Mouse (Mus musculus): Measurements from ENCODE around the gene Cst6.
A peak's percentile ranks its signal among the peaks of the same experiment; 100 is the strongest.
"Not testable (repeated sequence)": the region's sequence is repeated elsewhere in the genome, so short reads cannot be mapped to it uniquely, and the experiment has no call there.

Cst6 gene

DNA sequence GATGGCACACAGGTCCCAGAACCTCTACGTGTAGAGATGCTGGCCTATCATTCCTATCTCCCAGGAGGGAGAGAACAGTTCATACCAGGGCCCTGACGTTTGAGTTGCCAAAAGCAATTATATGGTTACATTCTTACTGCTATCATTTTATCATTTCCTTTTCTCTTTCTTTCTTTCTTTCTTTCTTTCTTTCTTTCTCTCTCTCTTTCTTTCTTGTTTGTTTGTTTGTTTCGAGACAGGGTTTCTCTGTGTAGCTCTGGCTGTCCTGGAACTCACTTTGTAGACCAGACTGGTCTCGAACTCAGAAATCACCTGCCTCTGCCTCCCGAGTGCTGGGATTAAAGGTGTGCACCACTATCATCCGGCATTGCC is at the start of gene Cst6:
Cst6 (minus strand) TSS at position 73 of the 372 bp plus-strand sequence.
- DNase-seq: not testable (repeated sequence)

DNA sequence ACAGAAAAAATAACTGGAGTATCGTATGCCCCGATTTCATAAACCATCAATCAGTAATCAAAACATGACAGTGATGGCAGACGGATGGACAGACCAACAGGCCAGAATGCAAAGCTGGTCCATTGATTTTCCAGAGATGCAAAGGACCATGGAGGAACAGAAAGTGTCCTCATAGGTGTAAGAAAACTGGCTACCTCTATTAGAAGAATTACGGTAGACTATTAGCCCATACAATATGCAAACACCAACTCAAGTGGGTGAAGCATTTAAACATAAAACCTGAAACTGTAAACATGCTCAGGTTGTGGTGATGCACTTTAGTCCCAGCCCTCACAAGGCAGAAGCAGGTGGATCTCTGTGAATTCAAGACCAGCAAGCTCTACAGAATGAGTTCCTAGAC is 46.0 kb upstream of the Cst6 start:
- no peak for DNase-seq

DNA sequence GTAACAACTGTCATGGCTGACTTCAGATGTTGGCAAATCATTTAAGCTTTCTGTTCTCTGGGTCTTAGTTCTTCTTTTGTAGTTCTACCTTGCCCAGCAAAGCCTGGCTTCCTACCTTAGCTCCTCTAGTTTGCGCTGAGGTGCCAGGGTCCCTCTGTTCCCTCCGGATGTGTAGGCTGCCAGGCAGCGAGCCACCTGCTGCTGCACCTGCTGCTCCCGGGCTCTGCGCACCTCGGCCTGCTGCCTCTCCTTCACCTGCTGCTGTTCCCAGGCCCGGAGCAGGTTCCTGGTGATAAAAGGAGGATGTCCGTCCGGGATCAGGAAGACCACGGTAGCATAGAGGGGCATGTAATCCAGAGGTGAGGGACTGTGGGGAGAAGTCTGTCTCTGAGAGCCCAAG is 44.8 kb upstream of the Cst6 start:
- DNase-seq: no peak

DNA sequence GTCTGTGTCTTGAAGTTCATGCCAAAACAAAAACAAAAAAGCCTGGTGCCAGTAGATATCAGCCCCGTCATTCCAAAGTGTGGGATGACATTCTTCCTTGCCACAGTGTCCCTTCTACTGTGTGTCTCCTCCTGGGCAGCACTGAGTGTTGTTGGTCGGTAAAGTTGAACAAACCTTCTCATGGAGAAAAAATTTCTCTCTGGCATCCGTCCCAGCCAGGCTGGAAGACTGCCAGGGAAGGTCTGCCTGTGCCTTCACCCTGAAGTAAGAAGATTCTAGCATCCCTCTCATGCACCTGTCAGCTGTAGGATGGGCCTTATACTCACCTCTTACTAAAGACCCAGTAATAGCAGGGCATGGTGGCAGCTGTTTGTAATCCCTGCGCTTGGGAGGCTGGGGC is 43.5 kb upstream of the Cst6 start:
- DNase-seq: peak; percentile 71 to 87

DNA sequence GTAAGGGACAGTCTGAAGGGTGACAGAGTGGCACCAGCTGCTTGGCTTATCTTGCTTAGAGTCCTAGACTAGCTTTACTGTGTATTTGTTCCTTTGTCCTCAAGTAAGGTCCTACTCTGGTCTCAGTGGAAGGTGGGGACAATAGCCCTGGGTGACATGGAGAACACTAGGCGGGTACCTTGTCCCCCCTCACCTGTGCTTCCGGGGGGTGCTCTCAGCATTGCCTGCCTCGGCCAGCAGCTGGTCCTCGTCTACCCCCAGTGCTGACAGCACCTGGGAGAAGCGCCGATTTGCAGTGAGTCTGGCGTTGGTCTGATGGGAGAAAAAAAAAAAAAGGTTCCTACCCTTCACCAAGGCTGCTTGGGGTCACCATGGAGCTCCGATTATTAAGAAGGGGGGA is 41.0 kb upstream of the Cst6 start:
- no peak for DNase-seq

DNA sequence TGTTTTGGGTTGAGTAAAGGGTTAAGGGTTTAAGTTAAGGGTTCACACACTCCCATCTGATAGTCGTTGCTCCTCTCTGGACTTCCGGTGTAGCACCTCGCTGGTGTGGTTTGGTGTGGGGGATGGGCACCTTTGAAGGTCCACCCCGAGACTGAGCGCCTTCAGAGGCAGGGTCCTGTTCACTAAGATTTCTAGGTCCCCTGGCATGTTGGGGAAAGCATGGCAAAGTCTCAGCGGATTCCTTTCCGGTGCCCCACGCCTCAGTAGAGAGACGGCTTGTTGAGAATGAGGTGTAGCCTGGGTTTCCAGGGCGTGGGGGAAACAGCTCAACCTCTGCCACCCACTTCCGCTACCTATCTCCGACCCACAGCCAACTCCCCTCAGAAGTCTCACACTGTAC is 40.3 kb upstream of the Cst6 start:
- peak in 1 of 2 experiments; percentile 46 for DNase-seq

DNA sequence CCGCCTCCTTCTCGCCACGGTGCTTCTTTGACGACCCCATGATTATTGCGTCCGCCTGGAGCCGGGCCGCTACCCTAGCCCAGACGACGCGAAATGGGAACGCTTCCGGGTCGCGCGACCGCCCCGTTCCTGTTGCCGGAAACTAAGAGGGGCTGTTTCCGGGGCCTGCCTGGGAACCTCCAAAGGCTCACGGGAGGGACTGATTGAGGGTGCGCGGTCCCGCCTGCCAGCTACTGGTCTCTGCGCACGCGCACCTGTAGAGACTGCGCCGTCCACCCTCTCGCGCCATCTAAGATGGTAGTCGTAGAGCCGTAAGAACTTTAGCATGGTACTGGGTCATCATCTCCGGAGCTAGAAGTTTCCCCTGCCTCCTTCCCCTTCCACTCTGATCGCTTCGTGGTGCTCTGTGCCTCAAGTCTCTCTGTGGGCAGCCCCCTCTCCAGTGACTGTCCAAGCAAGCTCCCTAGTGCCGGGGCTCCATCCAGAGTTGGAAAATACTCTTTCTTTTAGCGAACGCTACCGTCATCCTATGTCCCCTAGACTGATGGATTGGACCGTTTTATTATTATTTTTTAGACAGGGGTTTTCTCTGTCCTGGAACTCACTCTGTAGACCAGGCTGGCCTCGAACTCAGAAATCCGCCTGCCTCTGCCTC is 39.3 kb upstream of the Cst6 start, which contains the start of gene Sart1:
Sart1 (minus strand) TSS at position 116 of the 655 bp plus-strand sequence.
- DNase-seq: peak; percentile 97 to 98

DNA sequence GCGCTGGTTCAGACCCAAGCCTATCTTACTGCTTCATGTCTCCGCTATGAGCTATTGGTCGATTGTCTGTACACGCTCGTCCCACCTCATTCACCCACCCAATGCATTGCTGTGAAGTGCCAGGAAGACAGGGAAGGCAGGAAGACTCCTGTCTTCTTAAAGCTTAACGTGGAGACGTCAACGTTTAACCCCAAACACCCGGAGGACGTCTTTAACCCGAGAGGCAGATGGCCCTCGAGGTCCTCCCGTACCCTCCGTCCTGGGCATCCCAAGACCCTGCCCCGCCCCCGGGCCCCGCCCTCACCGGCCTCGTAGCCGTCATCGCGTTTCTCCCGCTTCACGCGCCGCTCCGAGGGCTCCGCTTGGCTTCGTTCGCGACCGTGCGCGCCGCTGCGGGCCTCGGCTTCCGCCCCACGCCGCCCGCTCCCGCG is 38.7 kb upstream of the Cst6 start:
- DNase-seq: peak in 1 of 2 experiments; percentile 72

DNA sequence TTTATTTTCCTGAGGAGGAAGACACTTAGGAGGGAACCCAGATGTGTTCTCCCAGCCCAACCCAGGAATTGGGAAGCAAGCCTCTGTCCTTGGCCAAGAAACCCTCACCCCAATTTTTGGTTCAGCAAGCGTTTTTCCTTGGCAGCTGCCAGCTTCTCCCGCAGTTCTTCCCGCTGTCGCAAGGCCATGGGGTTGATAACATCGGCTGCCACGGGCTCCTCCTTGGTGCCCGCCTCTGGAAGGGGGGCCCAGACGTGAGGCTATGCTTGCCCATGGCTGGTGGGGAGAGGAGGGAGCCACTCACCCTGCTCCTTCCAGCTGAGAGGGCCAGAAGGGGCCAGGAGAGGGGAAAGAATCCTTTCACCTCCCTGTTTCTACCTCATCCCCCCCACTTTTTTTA is 35.3 kb upstream of the Cst6 start:
- no peak for DNase-seq

DNA sequence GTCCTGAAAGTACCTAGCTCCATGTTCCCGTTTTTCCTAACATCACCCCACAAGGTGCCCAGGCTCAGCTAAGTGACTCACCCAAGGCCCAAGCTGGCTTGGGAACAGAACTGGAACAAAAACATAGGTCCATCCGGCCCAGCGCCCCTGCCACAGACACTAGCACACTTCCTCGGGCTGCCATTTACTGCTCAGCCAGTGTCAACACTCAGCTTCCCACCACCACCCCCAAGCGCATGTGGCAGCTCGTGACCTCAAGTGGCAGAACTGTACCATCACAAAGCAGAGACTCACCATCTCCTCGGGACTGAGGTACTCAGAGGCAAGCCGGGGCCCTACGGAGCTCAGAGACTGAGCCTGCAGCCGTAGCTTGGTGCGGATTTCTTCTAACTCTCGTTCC is 34.0 kb upstream of the Cst6 start:
- DNase-seq: no peak

DNA sequence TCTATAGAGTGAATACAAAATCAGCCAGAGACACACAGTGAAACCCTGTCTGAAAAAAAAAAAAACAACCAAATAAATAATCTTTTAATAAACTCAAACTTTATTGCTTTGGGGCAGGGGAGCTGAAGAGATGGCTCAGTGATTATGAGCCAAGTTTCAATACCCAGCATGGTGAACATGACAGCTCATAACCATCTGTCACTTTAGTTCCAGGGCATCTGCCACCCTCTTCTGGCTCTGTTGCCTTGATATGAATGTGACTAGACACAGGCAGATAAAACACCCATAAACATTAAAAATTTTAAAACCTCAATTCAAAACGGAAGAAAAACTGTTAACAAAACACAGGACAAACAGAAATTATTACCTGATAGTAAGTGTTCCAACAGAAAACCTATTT is 28.1 kb upstream of the Cst6 start:
- DNase-seq: no peak

DNA sequence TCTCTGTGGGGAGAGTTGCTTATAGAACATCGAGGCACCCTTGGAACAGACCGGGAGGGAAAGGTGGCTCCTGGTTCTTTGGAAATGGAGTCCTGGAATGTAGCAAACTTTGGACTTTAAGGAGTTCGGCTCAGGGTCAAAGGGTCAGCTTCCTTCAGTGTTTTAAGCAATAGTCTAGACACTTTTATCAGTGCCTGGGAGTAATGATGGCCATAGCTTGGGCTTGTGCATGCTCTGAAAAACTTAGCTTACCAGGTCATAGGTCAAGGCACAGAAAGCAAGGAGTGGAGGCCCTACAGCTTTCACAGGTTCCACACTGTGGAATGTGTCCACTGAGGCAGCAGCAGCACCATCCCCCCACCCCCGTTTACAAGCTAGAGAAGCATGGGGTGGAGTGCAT is 25.4 kb upstream of the Cst6 start:
- DNase-seq: no peak

DNA sequence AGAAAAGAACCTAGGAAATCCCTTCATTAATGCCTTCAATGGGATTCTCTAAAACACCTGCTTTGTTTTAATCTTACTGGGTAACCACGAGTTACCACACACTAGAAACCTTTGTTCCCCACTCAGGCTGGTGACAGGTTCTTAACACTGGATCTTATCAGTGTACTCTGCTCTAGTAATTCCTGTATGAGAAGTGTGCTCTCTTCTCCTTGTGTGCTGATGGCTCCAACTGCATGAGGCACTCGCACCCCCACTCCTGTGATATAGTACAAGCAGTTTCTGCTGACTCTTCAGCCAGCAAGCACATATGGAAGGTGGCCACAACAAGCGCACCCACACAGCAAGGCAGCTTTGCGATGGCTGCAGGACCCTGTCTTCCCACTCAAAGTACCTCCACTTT is 24.8 kb upstream of the Cst6 start:
- no peak for DNase-seq

DNA sequence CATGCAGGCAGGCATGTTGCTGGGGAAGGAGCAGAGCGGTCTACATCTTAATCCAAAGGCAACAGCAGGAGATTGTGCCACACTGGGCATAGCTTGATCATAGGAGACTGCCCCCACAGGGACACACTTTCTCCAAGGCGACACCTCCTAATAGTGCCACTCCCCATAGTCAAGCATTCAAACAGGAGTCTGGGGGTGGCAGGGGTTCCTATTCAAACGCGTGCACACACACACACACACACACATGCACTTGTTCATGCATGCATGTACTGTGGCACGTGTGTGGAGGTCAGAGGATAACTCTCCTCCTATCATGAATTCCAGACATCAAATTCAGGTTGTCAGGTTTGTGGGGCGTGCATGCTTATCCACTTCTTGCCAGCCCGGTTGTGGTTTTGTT is 23.4 kb upstream of the Cst6 start:
- DNase-seq: no peak

DNA sequence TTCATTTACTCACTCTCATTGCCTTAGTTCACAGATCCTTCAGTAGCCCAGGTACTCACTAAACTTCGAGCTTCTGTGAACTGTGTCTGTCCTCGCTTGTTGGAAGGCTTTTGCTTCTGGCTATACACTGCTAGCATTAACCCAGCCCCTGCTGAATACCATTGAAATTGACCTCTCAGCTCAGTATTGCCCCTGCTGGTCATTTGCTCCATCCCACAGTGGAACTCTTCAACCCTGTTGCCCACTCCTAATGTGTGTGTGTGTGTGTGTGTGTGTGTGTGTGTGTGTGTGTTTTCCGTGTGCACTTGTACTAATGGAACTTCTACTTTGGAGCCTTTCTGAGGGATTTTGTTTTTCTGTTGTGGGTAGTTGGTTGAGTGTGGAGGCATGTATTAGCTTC is 21.6 kb upstream of the Cst6 start:
- DNase-seq: no peak

DNA sequence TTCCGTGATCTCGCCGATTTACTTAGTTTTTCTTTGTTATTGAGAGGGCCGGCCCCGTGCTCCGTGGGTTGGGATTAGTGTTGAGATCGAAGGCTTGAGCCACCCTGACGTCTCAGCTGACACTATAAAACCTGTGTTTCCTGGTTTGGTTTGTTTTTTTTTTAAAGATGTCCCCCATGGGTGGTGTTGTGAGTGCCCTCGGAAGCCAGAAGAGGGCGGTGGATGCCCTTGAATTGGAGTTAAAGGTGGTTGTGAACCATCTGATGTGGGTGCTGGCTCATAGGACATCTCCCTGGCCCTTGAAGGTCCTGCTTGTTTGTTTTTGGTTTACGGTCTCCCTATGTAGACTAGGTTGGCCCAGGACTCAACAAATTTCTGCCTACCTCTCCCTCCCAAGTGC is 18.1 kb upstream of the Cst6 start:
- DNase-seq: no peak

DNA sequence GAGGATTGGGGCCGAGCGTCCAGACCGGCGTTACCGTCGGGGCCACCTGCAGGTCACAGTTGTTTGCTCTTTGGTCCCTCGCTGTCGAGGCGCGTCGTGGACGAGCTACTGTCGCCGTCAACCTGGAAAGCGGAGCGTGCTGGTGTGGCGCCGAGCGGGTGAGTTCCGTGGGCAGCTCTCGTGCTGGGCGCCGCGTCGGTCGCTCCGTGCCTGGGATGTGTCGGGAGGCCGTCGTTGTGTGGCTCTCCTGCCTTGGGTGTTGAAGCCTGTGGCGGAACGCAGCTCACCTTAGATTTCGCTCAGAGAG is 17.6 kb upstream of the Cst6 start, which contains the start of gene Banf1:
Banf1 (minus strand) TSS at position 116 of the 307 bp plus-strand sequence.
- DNase-seq: no peak

DNA sequence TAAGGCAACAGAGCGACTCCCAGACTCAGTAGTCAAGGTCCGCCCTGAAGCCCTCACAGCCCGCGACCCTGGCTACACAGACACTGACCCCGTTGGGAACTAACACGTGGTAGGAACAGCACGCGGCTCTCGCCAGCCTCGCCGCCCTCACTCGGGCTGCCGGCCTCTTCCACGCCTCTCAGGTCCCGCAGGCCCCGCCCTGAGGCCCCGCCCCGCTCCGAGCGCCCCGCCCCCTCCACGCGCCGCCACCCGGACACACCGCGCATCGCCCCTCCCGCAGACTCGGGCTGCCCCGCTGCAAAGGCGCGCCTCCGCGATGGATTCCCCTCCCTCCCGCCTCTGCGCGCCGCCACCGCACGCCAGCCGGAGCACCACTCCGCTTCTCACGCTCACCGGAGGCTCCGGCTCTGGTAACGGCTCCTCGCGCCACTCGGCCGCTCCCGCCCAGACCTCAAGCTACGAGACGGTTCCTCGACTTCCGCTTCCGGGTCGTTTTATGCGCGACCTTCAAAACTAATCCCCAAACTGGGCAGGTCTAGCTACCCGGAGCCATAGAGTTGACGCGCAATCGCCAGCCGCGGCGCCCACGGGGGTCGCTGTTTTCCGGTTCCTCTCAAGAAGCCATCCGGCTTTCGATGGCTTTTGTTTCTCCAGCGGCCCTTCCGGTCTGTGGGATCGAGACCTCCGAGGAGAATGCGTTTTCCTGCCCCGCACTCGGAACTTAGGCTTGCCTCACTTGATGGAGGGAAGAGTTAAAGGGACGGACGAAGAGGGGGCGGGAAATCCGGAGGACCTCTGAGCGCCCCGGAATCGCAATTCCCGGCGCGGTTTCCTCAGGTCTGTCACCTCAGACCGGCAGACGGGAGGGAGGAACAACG is 17.0 kb upstream of the Cst6 start, which contains the start of gene Eif1ad:
Eif1ad (plus strand) TSS at position 567 of the 878 bp plus-strand sequence.
- DNase-seq: peak; percentile 97

DNA sequence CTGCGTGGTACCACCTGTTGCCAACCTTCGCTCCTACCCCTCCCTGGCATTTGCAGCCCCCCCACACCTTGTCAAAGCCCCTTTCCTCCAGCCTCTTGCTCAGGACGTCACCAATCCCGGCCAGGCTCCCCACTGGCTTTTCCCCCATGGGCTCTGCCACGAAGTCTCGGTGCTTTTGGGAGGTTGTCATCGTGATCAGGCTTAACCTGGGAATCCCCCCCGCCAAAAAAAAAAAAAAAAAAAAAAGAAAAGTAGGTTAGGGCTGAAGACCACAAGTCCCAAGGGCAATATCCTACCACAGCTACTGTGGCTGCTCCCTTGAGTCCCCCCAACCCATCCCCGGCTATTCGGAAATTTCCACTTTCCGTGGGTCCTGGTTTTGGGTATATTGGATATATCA is 16.4 kb upstream of the Cst6 start:
- DNase-seq: no peak

DNA sequence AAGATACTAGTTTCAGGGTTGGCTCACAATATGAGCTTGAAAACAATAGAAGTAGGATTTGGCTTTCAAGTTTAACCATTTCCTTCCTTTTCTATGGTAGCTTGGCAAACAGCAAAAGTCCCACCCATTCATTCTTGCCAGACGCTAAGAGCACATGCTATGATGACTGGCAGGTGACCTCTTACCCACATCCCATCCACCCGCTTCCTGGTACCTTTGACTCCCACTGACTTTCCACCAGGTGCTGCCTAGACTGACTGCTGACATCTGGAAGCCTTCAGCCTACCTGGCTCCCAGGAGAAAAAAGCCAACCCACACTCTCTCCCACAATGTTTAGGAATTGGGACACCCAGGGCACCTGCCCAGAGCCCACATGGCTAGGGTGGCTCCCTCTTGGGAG is 14.8 kb upstream of the Cst6 start:
- no peak for DNase-seq

DNA sequence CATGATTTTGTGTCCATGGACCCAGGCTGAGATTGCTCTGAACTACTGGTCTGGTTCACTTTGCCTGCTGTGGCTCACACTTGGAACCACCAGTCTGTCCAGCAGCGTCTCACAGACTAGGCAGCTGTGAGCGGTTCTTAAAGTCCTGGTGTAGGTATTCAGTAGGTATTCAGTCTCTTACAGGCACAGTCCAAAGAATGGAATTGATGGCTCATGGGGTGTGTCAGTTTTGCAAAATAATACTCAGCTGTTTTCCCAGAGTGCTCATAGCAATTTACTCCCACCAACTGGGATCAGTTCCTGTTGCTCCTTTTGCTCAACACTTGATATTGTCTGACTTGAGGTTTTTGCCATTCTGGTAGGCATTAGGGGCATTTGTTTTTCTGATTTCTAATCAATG is 12.8 kb upstream of the Cst6 start:
- no peak for DNase-seq

DNA sequence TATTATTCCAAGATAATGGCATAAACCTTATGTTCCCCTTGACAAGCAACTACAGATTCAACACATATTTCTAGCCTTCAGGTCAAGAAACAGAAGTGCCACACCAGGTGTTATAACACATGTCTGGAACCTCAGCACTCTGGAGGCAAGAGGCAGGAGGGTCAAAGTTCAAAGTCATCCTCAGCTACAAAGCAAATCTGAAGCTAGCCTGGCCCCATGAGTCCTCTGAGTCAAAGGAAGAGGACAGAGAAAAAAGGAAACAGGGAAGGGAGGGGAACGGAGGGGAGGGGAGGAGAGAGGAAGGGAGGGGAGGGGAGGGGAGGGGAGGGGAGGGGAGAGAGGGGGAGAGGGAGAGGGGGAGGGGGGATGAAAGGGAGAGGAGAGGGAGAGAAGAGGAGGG is 6.7 kb upstream of the Cst6 start:
- DNase-seq: peak in 1 of 2 experiments; percentile 18

DNA sequence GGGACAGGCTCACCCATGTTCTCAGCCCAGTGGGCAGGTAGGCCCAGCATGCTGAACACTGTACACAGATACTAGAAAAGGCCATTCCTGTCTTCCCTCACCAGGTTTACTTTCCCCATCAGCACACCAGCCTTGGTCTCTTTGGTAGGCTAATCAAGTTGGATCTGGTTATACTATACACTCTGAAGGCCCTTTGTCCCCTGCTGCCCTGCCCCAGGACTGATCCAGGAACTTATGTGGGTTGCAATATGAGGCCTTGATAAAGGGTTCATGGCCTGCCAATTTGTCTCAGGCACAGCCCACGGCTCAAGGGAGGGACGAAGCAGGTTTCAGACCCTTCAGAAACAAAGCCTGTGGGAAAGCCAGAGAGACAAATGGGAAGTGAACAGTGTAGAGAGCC is 4.2 kb upstream of the Cst6 start:
- DNase-seq: no peak

All from kidney, postnatal 36 days (tissue).